Mouse (Mus musculus): ENCODE measurements around the gene Itpkc.

Itpkc gene

GRCm38 (mm10) chr7:27163450-27163805 lies 65.0 kb downstream of the Itpkc start:
- no peak for DNase-seq

GRCm38 (mm10) chr7:27162780-27163449 lies 65.5 kb downstream of the Itpkc start:
- no peak for DNase-seq

DNA sequence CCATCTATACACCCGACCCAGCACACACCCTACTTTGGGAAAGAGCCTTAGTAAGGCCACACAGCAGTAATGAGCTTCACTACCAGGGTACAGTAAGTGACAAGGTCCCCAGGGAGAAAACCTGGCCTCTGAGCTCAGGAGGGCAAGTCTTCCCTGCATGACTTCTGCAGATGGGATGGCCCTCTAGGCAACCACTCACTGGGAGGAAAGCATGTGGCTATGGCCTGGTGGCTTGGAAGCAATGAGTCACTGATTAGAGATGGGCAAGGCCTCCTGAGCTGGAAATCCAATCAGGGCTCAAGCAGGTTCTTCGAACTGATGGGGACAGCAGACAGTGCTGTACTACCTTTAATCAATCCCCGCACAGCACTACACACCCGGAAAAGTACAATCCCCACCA lies 66.7 kb downstream of the Itpkc start:
- no peak for DNase-seq

GRCm38 (mm10) chr7:27160921-27161320 lies 67.5 kb downstream of the Itpkc start:
- no peak for DNase-seq

DNA sequence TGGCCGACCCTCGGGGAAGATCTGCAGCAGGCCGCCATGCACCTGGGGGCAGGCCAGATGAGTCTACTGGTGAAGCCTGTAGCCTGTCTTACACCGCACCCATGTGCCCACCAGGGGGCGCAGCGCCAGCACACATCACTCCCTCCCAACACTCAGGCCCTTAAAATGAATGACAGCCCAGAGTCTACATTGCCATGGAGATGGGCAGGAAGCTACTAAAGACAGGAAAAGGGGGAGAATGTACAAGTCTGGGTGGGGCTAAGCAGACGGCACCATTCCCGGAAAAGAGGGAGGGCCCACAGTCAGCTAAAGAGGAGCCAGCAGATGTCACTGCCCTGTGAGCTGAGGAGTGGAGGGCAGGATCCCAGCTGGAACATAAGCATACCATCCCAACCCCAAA lies 68.6 kb downstream of the Itpkc start:
- DNase-seq, result peak; percentile 86

DNA sequence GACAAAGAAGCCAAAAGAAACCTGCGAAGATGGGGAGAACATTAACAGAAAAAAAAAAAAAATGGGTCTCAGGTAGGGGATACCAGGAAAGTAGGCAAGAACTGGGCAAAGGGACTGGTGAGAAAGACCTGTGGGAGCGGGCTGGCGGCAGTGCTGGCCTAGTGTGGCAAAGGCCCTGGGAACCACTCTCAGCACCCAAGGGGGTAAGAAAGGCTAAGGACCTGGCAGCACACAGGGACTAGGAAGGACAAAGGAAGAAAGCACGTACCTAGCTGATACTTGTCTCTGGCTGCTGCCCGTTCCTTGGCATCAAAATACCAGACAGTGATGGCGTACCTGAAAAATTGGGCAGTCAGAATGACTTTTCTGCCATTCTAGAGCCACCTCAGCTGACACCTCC lies 69.2 kb downstream of the Itpkc start:
- no peak for DNase-seq

GRCm38 (mm10) chr7:27158171-27158570 lies 70.3 kb downstream of the Itpkc start:
- DNase-seq, result no peak
